Mouse (Mus musculus) kidney, adult 2 months (tissue): ENCODE results near the gene Armc7. TPM values are rescaled to one million over a fixed set of nuclear protein-coding genes. Genes with fewer than 3 reads are reported as not detected.
"Not testable (repeated sequence)": the region's sequence is repeated elsewhere in the genome, so short reads cannot be mapped to it uniquely, and the experiment has no call there.

Source experiments
- DNase-seq: peaks from one replicate; pipeline ENCODE4 v3.0.0; 2021
- H3K27ac ChIP-seq: fragments of 200-500 bp; 2 replicates; pipeline ENCODE4 v1.5.1; 2012; ENCODE audit warnings: low read depth, low read length, control low read depth, inconsistent platforms; ENCODE audit not compliant: insufficient read depth
- H3K27me3 ChIP-seq: fragments of 200-500 bp; replicated peaks from 2 replicates; pipeline ENCODE4 v1.6.1; 2012; ENCODE audit warnings: mild to moderate bottlenecking, moderate library complexity, low read length, inconsistent platforms; ENCODE audit not compliant: control insufficient read depth, insufficient read depth
- H3K36me3 ChIP-seq: fragments of 200-500 bp; 2 replicates; pipeline ENCODE4 v1.6.1; 2012; ENCODE audit warnings: mild to moderate bottlenecking, moderate library complexity, low read length, inconsistent platforms; ENCODE audit not compliant: control insufficient read depth, insufficient read depth
- H3K4me1 ChIP-seq: fragments of 200-500 bp; 2 replicates; pipeline ENCODE4 v1.6.1; 2011; ENCODE audit warnings: low read length; ENCODE audit not compliant: control insufficient read depth, insufficient read depth
- H3K4me3 ChIP-seq: fragments of 200-500 bp; 2 replicates; pipeline ENCODE4 v1.5.1; 2011; ENCODE audit warnings: mild to moderate bottlenecking, low read depth, low read length, control low read depth; ENCODE audit not compliant: insufficient read depth
- CTCF ChIP-seq: fragments of 200-500 bp; conservative IDR thresholded peaks from 2 replicates; pipeline ENCODE4 v1.5.1; 2011; ENCODE audit warnings: low read depth, mild to moderate bottlenecking, control low read depth, low read length, moderate library complexity, mixed read lengths; ENCODE audit not compliant: insufficient read depth, insufficient read length
- POLR2A ChIP-seq: fragments of 200-500 bp; IDR thresholded peaks from one replicate; pipeline ENCODE4 v1.6.1; 2011; ENCODE audit warnings: low read depth, low read length, control low read depth
- WGBS: fragments of 180-500 bp; shearing (Covaris S2); methylation state at CpG from one replicate; pipeline ENCODE4 v1.1.7; 2018; 5-methylcytosine and 5-hydroxymethylcytosine counted together
- polyA plus RNA-seq: library from polyadenylated mRNA; depleted of rRNA; stranded (reverse); fragments of >200 nt; gene quantifications from 2 replicates; pipeline ENCODE4 v1.2.3, GENCODE M21; 2012

Gene Armc7
- polyA plus RNA-seq, 1 experiment = 7.3 TPM

DNA sequence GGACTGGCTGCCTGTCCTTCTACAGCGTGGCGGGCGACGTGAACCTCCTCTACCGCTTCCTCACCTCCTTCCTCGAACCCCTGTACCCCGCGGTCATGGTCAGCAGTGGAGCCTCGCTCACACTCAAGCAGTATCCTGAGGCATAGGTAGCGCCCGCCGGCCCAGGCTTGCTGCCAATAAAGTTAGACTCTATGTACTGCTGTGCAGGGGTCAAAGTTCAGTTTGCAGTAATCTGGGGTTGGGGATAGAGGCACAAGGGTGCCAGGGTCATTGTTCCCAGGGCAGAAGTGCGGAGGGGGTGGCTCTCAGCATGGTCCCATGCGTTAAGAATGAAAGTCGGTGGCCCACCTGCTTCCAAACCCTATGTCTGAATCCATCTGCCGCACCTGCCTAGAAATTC is 27.4 kb upstream of the Armc7 start:
- Histone ChIP-seq H3K27ac (peak overlapping the region; percentile 97), H3K4me3 (no peak overlapping the region), H3K27me3 (no peaks in the 10 kb centered on the region), H3K4me1 (peaks cover 49% of the 10 kb centered on the region), H3K36me3 (no peaks in the 10 kb centered on the region)
- DNase-seq = peak; percentile 91
- WGBS = 58% methylated on average over 16 of the region's 16 CpGs
- TF ChIP-seq CTCF (no peak), POLR2A (no peak)

DNA sequence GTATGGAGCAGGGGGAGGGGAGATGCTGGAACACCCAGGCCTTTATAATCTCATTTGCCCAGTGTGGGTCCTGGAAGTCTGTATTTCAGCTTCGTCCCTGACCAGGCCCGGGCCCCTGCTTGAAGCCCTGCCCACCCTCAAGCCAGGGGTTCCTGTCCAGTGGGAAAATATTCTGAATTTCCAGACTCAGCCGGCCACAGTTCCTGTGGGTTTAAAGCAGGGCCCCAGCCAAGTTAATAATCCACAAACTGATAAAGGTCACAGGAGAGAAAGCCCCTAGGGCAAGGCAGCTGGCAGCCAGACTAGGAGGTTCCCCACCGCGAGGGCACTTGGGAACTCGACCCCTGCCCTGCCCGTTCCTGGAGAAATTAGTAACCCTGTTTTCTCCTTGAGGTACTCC is 26.5 kb upstream of the Armc7 start:
- no peak for TF ChIP-seq CTCF
- TF ChIP-seq POLR2A = no peak
- peak; percentile 93 for DNase-seq
- 26% methylated on average over 7 of the region's 7 CpGs for WGBS
- peak overlapping the region; percentile 97 for H3K27ac ChIP-seq
- H3K36me3 ChIP-seq = no peaks in the 10 kb centered on the region
- H3K4me3 ChIP-seq = no peak overlapping the region
- H3K27me3 ChIP-seq = no peaks in the 10 kb centered on the region
- peaks cover 49% of the 10 kb centered on the region for H3K4me1 ChIP-seq

GRCm38 (mm10) chr11:115450176-115450575 is 25.3 kb upstream of the Armc7 start:
- peak overlapping the region; percentile 95 for H3K27ac ChIP-seq
- no peak overlapping the region for H3K4me3 ChIP-seq

GRCm38 (mm10) chr11:115451781-115452241 is 23.7 kb upstream of the Armc7 start:
- Histone ChIP-seq H3K4me3 (no peak overlapping the region), H3K4me1 (peaks cover 42% of the 10 kb centered on the region), H3K27me3 (no peaks in the 10 kb centered on the region), H3K36me3 (no peaks in the 10 kb centered on the region), H3K27ac (peak overlapping the region; percentile 69; the same call in 1 of the 2 replicates)
- WGBS = 59% methylated on average over 8 of the region's 8 CpGs
- TF ChIP-seq CTCF (no peak), POLR2A (no peak)
- peak; percentile 50 for DNase-seq

More at GRCm38 (mm10) chr11:115450176-115450575, 25.3 kb upstream of the Armc7 start:
- Histone ChIP-seq H3K4me1 (peaks cover 49% of the 10 kb centered on the region), H3K27me3 (no peaks in the 10 kb centered on the region), H3K36me3 (no peaks in the 10 kb centered on the region)
- TF ChIP-seq CTCF (no peak), POLR2A (no peak)
- 36% methylated on average over 7 of the region's 7 CpGs for WGBS
- DNase-seq = peak; percentile 85

- no peaks in the 10 kb centered on the region for H3K27me3 ChIP-seq
- H3K27ac ChIP-seq = peak overlapping the region; percentile 69; the same call in 1 of the 2 replicates
- no peaks in the 10 kb centered on the region for H3K36me3 ChIP-seq
- no peak overlapping the region for H3K4me3 ChIP-seq
- peaks cover 40% of the 10 kb centered on the region for H3K4me1 ChIP-seq
- WGBS = 74% methylated on average over 7 of the region's 7 CpGs
- DNase-seq = no peak
- no peak for TF ChIP-seq CTCF
- no peak for TF ChIP-seq POLR2A
Measured at GRCm38 (mm10) chr11:115452281-115452860, 23.1 kb upstream of the Armc7 start.

GRCm38 (mm10) chr11:115453306-115453705 is 22.2 kb upstream of the Armc7 start:
- H3K36me3 ChIP-seq = no peaks in the 10 kb centered on the region
- H3K27ac ChIP-seq = peak overlapping the region; percentile 61
- no peak overlapping the region for H3K4me3 ChIP-seq
- H3K27me3 ChIP-seq = no peaks in the 10 kb centered on the region
- 55% methylated on average over 4 of the region's 4 CpGs for WGBS
- TF ChIP-seq CTCF (no peak), POLR2A (no peak)
- DNase-seq = peak; percentile 56
- peaks cover 32% of the 10 kb centered on the region for H3K4me1 ChIP-seq

DNA sequence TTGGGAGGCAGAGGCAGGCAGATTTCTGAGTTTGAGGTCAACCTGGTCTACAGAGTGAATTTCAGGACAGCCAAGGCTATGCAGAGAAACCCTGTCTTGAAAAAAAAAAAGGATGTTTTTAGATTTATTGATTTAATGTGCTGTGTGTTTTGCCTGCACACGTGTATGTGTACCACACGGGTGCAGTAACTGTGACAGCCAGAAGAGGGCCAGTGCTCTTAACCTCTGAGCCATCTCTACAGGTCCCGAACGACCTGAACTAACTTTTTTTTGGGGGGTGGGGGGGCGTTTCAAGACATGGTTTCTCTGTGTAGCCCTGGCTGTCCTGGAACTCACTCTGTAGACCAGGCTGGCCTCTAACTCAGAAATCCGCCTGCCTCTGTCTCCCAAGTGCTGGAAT is 20.6 kb upstream of the Armc7 start:
- peaks cover 19% of the 10 kb centered on the region for H3K4me1 ChIP-seq
- not testable (repeated sequence) for H3K4me3 ChIP-seq, H3K27ac ChIP-seq, H3K36me3 ChIP-seq, H3K27me3 ChIP-seq, DNase-seq
- 90% methylated on average over 6 of the region's 6 CpGs for WGBS
- TF ChIP-seq CTCF = 0 out of 2 replicates have a peak, but pooled peaks have one; percentile 6
